Mouse (Mus musculus): Measurements from ENCODE around the gene Vmn1r56.
"Not testable (repeated sequence)": the region's sequence is repeated elsewhere in the genome, so short reads cannot be mapped to it uniquely, and the experiment has no call there.

Gene Vmn1r56

GRCm38 (mm10) chr7:5196647-5197046 lies at the start of gene Vmn1r56:
Vmn1r56 (minus strand) TSS chr7:5196747.
- not testable (repeated sequence) for DNase-seq

GRCm38 (mm10) chr7:5218193-5218592 lies 21.6 kb upstream of the Vmn1r56 start, which contains the start of gene Vmn1r57:
Vmn1r57 (plus strand) TSS chr7:5218493.
- DNase-seq = not testable (repeated sequence)

- not testable (repeated sequence) for DNase-seq
These were observed 47.0 kb downstream of the Vmn1r56 start, which contains the start of gene Vmn1r55 for GRCm38 (mm10) chr7:5149570-5149969. Vmn1r55 (minus strand) TSS chr7:5149670.

Measured in lung, postnatal 10 days (tissue).